Mouse (Mus musculus): ENCODE data around the gene Wnt5b. TPM values are rescaled to one million over a fixed set of nuclear protein-coding genes. Genes with fewer than 3 reads are reported as not detected.

Gene Wnt5b
- polyA plus RNA-seq, 1 experiment from 2014 or later = 1.5 TPM

DNA sequence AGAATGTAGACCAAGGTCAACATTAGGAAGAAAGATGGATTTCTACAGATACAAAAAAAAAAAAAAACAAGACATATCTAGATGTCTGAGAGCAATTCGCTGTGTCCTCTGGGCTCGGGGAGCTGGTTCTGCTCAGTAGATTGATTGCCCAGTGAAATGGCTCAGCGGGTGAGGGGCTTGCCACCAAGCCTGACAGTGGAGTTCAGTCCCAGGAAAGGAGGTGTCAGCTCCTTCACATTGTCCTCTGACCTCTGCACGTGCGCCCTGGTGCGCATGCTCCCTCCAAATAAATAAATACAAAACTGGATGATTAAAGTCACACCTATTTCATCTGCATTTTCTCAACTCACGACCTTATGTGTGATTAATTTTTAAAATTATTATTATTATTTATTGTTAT, 124.7 kb downstream of the Wnt5b start:
- Histone ChIP-seq H3K9ac (no peak overlapping the region), H3K36me3 (no peaks in the 10 kb centered on the region), H3K9me3 (replicated peaks) (no peaks in the 10 kb centered on the region), H3K4me2 (no peak overlapping the region), H3K4me3 (no peak overlapping the region), H3K27ac (no peak overlapping the region), H3K27me3 (replicated peaks) (no peaks in the 10 kb centered on the region), H3K4me1 (peaks cover 37% of the 10 kb centered on the region)
- no peak for ATAC-seq
- WGBS (ENCODE audit: insufficient replicate concordance) = 72% methylated on average over 7 of the region's 7 CpGs

DNA sequence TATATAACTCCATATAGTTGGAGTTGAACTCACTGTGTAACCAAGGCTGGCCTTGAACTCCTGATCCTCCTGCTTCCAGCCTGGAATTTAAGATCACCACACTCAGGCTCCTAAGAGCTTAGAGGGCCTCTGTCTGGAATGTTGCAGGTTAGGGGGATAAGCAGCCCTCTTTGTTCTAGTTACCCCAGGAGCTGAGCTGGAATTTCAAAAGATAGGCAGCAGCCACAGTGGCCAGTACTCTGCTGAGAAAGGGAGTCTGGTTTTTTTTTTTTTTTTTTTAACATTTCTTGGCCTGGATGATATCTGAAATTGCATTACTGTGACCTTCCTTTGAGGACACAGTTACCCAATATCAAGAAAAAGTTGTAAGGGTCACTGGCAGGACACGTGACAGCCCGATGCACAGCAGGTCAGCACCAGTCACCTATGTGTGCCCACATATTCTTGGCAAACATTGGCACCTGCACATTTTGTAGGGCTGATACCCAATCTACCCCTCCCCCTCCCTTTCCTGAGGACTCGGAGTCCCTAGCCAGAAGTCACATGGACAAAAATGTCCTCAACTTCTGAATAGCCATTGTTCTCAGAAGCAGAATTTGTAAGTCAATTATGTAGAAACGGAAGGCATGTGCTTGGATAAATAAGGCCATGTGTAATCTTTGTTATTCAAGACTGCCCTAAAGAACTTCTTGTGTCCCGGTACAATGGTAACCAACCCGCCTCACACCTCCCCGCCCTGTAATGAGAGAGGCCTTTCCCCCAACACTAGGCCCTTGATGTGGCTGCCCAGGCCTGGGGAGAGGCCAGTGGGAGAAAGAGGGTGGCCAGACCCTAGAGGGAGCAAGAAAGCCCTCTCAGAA, 125.5 kb downstream of the Wnt5b start:
- no peak overlapping the region for H3K9ac ChIP-seq
- H3K27me3 ChIP-seq (replicated peaks) = no peaks in the 10 kb centered on the region
- H3K36me3 ChIP-seq = no peaks in the 10 kb centered on the region
- 69% methylated on average over 7 of the region's 7 CpGs for WGBS (ENCODE audit: insufficient replicate concordance)
- no peak overlapping the region for H3K27ac ChIP-seq
- no peak overlapping the region for H3K4me2 ChIP-seq
- no peak overlapping the region for H3K4me3 ChIP-seq
- H3K9me3 ChIP-seq (replicated peaks) = no peaks in the 10 kb centered on the region
- ATAC-seq = no peak
- H3K4me1 ChIP-seq = peaks cover 39% of the 10 kb centered on the region

DNA sequence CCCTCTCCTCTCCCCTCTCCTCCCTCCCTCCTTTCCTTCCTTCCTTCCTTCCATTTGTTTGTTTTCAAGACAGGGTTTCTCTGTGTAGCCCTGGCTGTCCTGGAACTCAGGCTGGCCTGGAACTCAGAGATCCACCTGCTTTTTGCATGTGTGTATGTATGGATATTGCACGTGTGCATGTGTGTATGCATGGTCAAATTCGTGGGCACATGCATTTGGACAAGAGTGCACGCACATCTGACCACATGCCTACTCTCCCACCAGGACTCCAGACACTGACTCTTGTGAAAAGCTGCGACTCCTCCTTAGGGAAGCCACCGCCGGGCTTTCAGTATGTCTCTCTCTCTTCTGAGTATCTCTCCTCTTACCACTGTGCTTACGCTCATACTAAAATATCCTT, 126.3 kb downstream of the Wnt5b start:
- no peaks in the 10 kb centered on the region for H3K27me3 ChIP-seq (replicated peaks)
- H3K27ac ChIP-seq = no peak overlapping the region
- H3K4me3 ChIP-seq = peak overlapping the region; percentile 29
- peaks cover 39% of the 10 kb centered on the region for H3K4me1 ChIP-seq
- H3K36me3 ChIP-seq = no peaks in the 10 kb centered on the region
- no peaks in the 10 kb centered on the region for H3K9me3 ChIP-seq (replicated peaks)
- peak overlapping the region; percentile 32; the same call in 1 of the 2 replicates for H3K9ac ChIP-seq
- peak overlapping the region; percentile 67 for H3K4me2 ChIP-seq
- no peak for ATAC-seq
- WGBS (ENCODE audit: insufficient replicate concordance) = 72% methylated on average over 7 of the region's 7 CpGs

DNA sequence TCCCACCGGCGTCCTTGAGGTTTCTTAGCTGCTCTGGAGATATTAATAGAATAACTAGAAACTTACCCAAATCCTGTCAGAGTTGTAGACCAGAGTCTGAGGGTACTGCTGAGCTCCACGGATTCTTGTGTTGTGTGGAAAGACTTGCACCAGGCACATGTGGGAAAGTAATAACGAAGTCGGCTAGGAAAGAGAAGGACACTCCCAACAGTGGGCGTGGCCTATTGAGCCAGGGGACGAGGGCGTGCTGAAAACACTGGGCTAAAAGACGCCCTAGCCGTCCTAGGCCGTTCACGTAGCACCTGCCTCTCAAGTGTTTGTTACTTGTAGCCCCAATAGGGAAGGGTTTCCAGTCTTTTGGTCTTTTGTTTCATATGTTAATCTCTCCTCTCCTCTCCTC, 126.8 kb downstream of the Wnt5b start, which contains the start of gene Adipor2:
Adipor2 (minus strand) TSS at position 351 of the 400 bp plus-strand sequence.
- Histone ChIP-seq H3K4me1 (peaks cover 39% of the 10 kb centered on the region), H3K36me3 (no peaks in the 10 kb centered on the region), H3K9ac (peak within 1 kb of the TSS; percentile 40; the same call in 1 of the 2 replicates), H3K4me3 (peak within 1 kb of the TSS; percentile 29), H3K27me3 (replicated peaks) (no peaks in the 10 kb centered on the region), H3K4me2 (peak within 1 kb of the TSS; percentile 67), H3K9me3 (replicated peaks) (no peaks in the 10 kb centered on the region), H3K27ac (no peak within 1 kb of the TSS)
- WGBS (ENCODE audit: insufficient replicate concordance) = 4% methylated on average over 12 of the region's 12 CpGs
- peak; percentile 78 for ATAC-seq

DNA sequence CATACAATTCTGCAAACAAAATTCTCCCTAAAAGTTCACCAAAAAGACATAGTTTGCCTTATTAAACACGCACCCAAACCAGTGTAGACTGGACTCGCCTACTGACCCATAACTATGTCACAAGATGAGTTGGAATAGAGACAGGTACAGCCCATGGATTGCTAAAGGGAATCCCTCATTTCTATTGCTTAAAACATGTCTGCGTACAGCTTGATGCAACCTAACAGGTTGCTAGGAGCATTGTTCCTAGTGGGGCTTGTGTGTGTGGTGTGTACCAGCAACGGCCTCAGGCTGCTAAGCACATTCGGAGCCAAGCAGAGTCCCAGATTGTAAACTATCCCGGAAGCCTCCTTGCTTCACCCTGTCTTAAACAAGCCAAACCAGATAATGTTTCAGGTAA, 127.5 kb downstream of the Wnt5b start:
- no peak overlapping the region for H3K9ac ChIP-seq
- H3K27me3 ChIP-seq (replicated peaks) = no peaks in the 10 kb centered on the region
- no peaks in the 10 kb centered on the region for H3K36me3 ChIP-seq
- peak overlapping the region; percentile 67 for H3K4me2 ChIP-seq
- H3K9me3 ChIP-seq (replicated peaks) = no peaks in the 10 kb centered on the region
- peaks cover 39% of the 10 kb centered on the region for H3K4me1 ChIP-seq
- 54% methylated on average over 6 of the region's 6 CpGs for WGBS (ENCODE audit: insufficient replicate concordance)
- H3K27ac ChIP-seq = no peak overlapping the region
- no peak overlapping the region for H3K4me3 ChIP-seq
- no peak for ATAC-seq

DNA sequence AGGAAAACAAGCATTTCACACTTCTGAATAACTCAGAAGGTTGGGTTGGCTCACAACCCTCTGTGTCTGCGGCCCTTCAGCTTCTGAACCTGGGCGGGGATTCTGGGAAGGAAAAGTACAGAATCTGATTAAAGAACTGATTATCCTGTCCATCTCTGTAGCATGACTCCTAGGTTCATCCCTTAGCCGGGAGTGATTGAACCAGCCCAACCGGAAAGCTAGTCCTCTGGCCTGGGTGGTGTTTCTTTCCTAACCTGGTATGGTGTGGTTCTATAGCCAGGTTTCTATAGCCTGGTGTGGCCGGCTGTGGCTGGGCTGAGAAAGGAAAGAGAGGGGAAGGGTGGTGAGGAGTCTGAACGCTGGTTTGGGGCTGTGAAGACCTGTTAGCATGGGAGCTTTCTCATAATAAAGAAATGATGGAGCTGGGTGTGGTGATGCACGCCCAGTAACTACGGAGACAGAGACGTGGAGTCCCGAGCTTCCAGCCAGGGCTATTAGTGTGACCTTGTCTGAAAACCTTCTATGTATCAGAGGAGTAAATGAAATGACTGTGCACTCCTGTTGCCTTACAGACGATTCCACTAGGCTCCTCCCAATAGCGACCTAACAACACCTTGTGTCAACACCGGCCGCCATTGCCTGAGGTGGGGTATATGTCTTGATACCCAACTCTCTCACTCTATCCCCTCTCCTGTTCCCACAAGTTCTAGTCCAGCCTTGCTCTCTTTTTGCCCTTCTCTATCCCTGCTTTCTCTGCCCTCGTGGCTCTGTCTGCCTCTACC, 129.7 kb downstream of the Wnt5b start:
- Histone ChIP-seq H3K27me3 (replicated peaks) (no peaks in the 10 kb centered on the region), H3K36me3 (no peaks in the 10 kb centered on the region), H3K4me3 (no peak overlapping the region), H3K9ac (no peak overlapping the region), H3K9me3 (replicated peaks) (no peaks in the 10 kb centered on the region), H3K4me1 (peaks cover 33% of the 10 kb centered on the region), H3K27ac (no peak overlapping the region), H3K4me2 (no peak overlapping the region)
- no peak for ATAC-seq
- WGBS (ENCODE audit: insufficient replicate concordance) = 70% methylated on average over 15 of the region's 15 CpGs

DNA sequence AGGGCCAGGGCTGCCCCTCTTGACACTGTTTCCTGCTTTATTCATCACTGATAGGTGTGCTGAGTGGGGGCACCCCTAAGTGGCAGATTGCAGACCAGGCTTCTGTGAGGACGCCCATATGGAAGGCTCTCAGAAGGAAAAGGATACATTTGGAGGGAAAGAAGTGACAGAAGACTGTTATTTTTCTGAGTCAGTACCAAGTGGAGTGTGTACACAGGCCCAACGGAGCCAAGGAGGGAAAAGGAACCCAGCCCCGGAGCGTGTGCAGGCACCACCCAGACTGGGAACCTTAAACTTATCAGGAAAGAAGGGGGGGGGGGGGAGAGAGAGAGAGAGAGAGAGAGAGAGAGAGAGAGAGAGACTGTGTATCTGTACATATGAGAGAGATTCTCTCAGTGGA, 131.6 kb downstream of the Wnt5b start:
- H3K9ac ChIP-seq = no peak overlapping the region
- H3K4me2 ChIP-seq = no peak overlapping the region
- ATAC-seq = no peak
- H3K4me1 ChIP-seq = peaks cover 39% of the 10 kb centered on the region
- no peak overlapping the region for H3K4me3 ChIP-seq
- H3K27me3 ChIP-seq (replicated peaks) = no peaks in the 10 kb centered on the region
- 81% methylated on average over 4 of the region's 4 CpGs for WGBS (ENCODE audit: insufficient replicate concordance)
- H3K36me3 ChIP-seq = no peaks in the 10 kb centered on the region
- H3K27ac ChIP-seq = no peak overlapping the region
- H3K9me3 ChIP-seq (replicated peaks) = no peaks in the 10 kb centered on the region

DNA sequence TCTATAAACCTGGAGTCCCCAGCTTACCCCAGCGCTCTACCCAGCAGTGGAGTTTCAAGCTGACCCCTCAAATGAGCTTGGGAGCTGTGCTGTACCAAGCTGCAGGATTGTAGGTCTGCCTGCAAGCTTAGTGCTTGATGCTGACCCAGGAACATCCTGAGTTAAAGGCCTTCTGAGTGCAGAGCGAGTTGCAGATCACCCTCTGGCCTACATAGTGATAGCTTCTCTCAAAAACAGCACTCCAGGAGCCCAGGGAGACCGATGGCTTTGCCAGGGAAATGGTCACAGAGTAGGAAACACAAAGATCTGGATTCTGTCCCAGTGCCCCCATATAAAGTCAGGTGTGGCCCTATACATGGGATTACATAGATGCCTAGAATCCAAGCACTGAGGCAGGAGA, 132.6 kb downstream of the Wnt5b start:
- Histone ChIP-seq H3K4me2 (no peak overlapping the region), H3K4me1 (peaks cover 28% of the 10 kb centered on the region), H3K27me3 (replicated peaks) (no peaks in the 10 kb centered on the region), H3K9me3 (replicated peaks) (no peaks in the 10 kb centered on the region), H3K4me3 (no peak overlapping the region), H3K36me3 (no peaks in the 10 kb centered on the region), H3K27ac (no peak overlapping the region), H3K9ac (no peak overlapping the region)
- 72% methylated on average over 3 of the region's 3 CpGs for WGBS (ENCODE audit: insufficient replicate concordance)
- no peak for ATAC-seq

DNA sequence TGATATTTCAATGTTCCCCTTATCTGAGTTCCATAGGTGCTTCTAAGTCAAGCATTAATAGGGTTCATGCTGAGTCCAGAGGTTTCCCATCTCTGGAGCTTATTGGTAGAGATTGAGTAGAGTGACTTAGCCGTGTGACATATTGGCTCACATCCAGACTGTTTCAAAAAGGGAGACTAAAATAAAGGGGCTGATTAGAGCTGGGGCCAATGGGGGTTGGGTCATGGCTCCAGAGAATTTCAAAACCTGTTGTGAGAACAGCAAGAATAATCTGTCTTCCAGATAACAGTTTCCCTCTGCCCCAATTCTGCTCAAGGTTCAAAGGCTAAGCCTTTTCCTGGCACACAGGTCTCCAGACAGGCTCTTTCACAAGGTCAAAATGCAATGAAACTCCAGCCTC, 134.4 kb downstream of the Wnt5b start:
- Histone ChIP-seq H3K9me3 (replicated peaks) (no peaks in the 10 kb centered on the region), H3K27ac (no peak overlapping the region)
- 58% methylated on average over 1 of the region's 1 CpGs for WGBS (ENCODE audit: insufficient replicate concordance)

DNA sequence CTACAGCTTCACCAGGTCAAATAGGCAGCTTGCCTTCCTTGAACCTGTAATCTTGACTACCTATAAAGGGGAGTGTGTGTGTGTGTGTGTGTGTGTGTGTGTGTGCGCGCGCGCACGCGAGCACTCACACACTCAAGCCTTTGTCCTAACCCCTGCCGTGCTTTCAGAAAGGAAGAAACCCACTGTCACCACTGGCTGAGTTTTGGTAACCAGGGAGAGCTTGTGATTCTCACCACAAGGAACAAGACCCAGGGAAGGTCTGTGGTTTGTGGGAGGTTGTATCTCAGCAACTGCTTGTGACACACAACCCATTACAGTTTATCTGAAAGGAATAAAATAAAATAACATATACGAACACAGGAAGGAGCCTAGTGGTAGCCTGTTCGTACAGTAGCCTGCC, 135.6 kb downstream of the Wnt5b start:
- Histone ChIP-seq H3K9ac (no peak overlapping the region), H3K4me3 (no peak overlapping the region), H3K9me3 (replicated peaks) (no peaks in the 10 kb centered on the region), H3K4me1 (peaks cover 20% of the 10 kb centered on the region), H3K27me3 (replicated peaks) (no peaks in the 10 kb centered on the region), H3K4me2 (no peak overlapping the region), H3K36me3 (no peaks in the 10 kb centered on the region), H3K27ac (no peak overlapping the region)
- WGBS (ENCODE audit: insufficient replicate concordance) = 47% methylated on average over 9 of the region's 9 CpGs
- no peak for ATAC-seq

More for the DNA sequence above, 134.4 kb downstream of the Wnt5b start:
- Histone ChIP-seq H3K4me1 (peaks cover 24% of the 10 kb centered on the region), H3K9ac (no peak overlapping the region), H3K4me3 (no peak overlapping the region), H3K36me3 (no peaks in the 10 kb centered on the region), H3K4me2 (no peak overlapping the region), H3K27me3 (replicated peaks) (no peaks in the 10 kb centered on the region)
- ATAC-seq = no peak

DNA sequence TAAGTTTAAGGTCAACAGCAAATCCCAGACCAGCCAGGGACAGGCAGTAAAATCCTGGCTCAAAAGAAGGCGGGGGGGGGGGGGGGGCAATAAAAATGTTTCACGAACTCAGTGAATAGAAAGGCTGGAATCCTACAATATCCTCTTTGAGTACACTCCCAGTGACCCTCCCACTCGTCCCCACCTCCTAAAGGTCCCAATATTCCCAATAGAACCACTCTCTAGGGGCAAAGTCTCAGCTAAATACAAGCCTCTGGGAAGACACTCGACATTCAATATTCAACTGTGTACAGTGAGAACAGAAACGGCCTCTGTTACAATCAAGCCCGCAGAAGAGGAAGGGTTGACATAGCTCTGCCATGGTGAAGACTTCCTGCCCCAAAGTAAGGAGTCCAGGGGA, 136.3 kb downstream of the Wnt5b start:
- Histone ChIP-seq H3K4me2 (no peak overlapping the region), H3K4me3 (no peak overlapping the region), H3K27me3 (replicated peaks) (no peaks in the 10 kb centered on the region), H3K4me1 (peaks cover 27% of the 10 kb centered on the region), H3K9ac (no peak overlapping the region), H3K36me3 (no peaks in the 10 kb centered on the region), H3K27ac (no peak overlapping the region), H3K9me3 (replicated peaks) (no peaks in the 10 kb centered on the region)
- 44% methylated on average over 6 of the region's 6 CpGs for WGBS (ENCODE audit: insufficient replicate concordance)
- no peak for ATAC-seq

DNA sequence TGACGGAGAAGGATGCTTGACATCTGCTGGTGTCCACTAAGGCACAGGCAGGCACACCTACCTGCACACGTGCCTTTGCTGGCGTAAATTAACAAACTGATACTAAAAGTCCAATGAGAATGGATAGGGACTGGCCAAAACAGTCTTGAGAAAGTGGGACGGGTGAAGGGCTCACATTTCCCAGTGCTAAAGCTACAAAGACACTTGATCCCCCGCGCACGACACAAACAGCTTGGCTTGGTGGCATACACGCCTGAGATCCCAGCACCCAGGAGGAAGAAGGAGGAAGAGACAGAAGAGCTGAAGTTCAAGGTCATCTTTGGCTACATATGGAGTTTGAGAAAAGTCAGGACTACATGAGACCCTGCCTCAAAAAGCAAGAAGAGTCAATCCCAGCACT, 137.6 kb downstream of the Wnt5b start:
- 77% methylated on average over 8 of the region's 8 CpGs for WGBS (ENCODE audit: insufficient replicate concordance)
- H3K4me3 ChIP-seq = no peak overlapping the region
- H3K4me2 ChIP-seq = no peak overlapping the region
- no peaks in the 10 kb centered on the region for H3K27me3 ChIP-seq (replicated peaks)
- ATAC-seq = no peak
- no peak overlapping the region for H3K27ac ChIP-seq
- H3K9ac ChIP-seq = no peak overlapping the region
- H3K4me1 ChIP-seq = peaks cover 40% of the 10 kb centered on the region
- H3K36me3 ChIP-seq = no peaks in the 10 kb centered on the region
- no peaks in the 10 kb centered on the region for H3K9me3 ChIP-seq (replicated peaks)
